Mouse (Mus musculus): ENCODE results near the gene Fgf12. TPM values are rescaled to one million over a fixed set of nuclear protein-coding genes. Genes with fewer than 3 reads are reported as not detected.

Gene Fgf12
- total RNA-seq (2021) = 10 to 100 TPM in 1 of 2 experiments, 1 to 10 TPM in 1; 10.0 to 10.3 TPM
- long read RNA-seq, experiment 1, partial matches to known transcripts = 0 of 1 reads
- long read RNA-seq, experiment 1, other reads (novel, unspliced or antisense) = 0 of 1 reads
- long read RNA-seq, experiment 2, partial matches to known transcripts = 2 of 4 reads
- long read RNA-seq, experiment 2, other reads (novel, unspliced or antisense) = 2 of 4 reads

GRCm38 (mm10) chr16:28752638-28753118, at the start of gene Fgf12:
Fgf12 (minus strand) TSS chr16:28753068.
- DNase-seq (ENCODE audit: low spot score in 2 of 2) = no peak

- DNase-seq (ENCODE audit: low spot score in 2 of 2) = no peak
These were observed 40.2 kb upstream of the Fgf12 start for GRCm38 (mm10) chr16:28793115-28793514.

- DNase-seq (ENCODE audit: low spot score in 2 of 2) = no peak
These were observed 17.4 kb upstream of the Fgf12 start for GRCm38 (mm10) chr16:28770276-28770675.

- no peak for DNase-seq (ENCODE audit: low spot score in 2 of 2)
These were observed 8.6 kb upstream of the Fgf12 start for GRCm38 (mm10) chr16:28761417-28761976.

GRCm38 (mm10) chr16:28753124-28753917, 453 bp upstream of the Fgf12 start:
- peak; percentile 13 to 17 for DNase-seq (ENCODE audit: low spot score in 2 of 2)

- no peak for DNase-seq (ENCODE audit: low spot score in 2 of 2)
These were observed 18.4 kb downstream of the Fgf12 start for GRCm38 (mm10) chr16:28734461-28734860.

GRCm38 (mm10) chr16:28726792-28727191, 26.1 kb downstream of the Fgf12 start:
- DNase-seq (ENCODE audit: low spot score in 2 of 2) = no peak

- no peak for DNase-seq (ENCODE audit: low spot score in 2 of 2)
These were observed 46.2 kb downstream of the Fgf12 start for GRCm38 (mm10) chr16:28706623-28707022.

- no peak for DNase-seq (ENCODE audit: low spot score in 2 of 2)
These were observed 52.5 kb downstream of the Fgf12 start for GRCm38 (mm10) chr16:28700346-28700745.

GRCm38 (mm10) chr16:28696851-28697250, 56.0 kb downstream of the Fgf12 start:
- DNase-seq (ENCODE audit: low spot score in 2 of 2) = no peak

GRCm38 (mm10) chr16:28694113-28694899, 58.6 kb downstream of the Fgf12 start:
- DNase-seq (ENCODE audit: low spot score in 2 of 2) = no peak

GRCm38 (mm10) chr16:28688861-28689385, 63.9 kb downstream of the Fgf12 start:
- no peak for DNase-seq (ENCODE audit: low spot score in 2 of 2)

- no peak for DNase-seq (ENCODE audit: low spot score in 2 of 2)
These were observed 71.2 kb downstream of the Fgf12 start for GRCm38 (mm10) chr16:28681625-28682024.

GRCm38 (mm10) chr16:28668815-28669347, 84.0 kb downstream of the Fgf12 start:
- no peak for DNase-seq (ENCODE audit: low spot score in 2 of 2)

- DNase-seq (ENCODE audit: low spot score in 2 of 2) = no peak
These were observed 100.2 kb downstream of the Fgf12 start for GRCm38 (mm10) chr16:28652640-28653039.

GRCm38 (mm10) chr16:28650589-28650988, 102.3 kb downstream of the Fgf12 start:
- no peak for DNase-seq (ENCODE audit: low spot score in 2 of 2)

- DNase-seq (ENCODE audit: low spot score in 2 of 2) = no peak
These were observed 107.8 kb downstream of the Fgf12 start for GRCm38 (mm10) chr16:28645030-28645429.

GRCm38 (mm10) chr16:28631721-28632120, 121.1 kb downstream of the Fgf12 start:
- no peak for DNase-seq (ENCODE audit: low spot score in 2 of 2)

- DNase-seq (ENCODE audit: low spot score in 2 of 2) = no peak
These were observed 121.9 kb downstream of the Fgf12 start for GRCm38 (mm10) chr16:28630771-28631484.

GRCm38 (mm10) chr16:28626259-28626658, 126.6 kb downstream of the Fgf12 start:
- no peak for DNase-seq (ENCODE audit: low spot score in 2 of 2)
